Mouse (Mus musculus): ENCODE results near the gene Prox1. TPM values are rescaled to one million over a fixed set of nuclear protein-coding genes. Genes with fewer than 3 reads are reported as not detected.
A peak's percentile ranks its signal among the peaks of the same experiment; 100 is the strongest.

Prox1 gene
- total RNA-seq (2017): 0.05 TPM in 1 of 2 replicates, not detected in the other

DNA sequence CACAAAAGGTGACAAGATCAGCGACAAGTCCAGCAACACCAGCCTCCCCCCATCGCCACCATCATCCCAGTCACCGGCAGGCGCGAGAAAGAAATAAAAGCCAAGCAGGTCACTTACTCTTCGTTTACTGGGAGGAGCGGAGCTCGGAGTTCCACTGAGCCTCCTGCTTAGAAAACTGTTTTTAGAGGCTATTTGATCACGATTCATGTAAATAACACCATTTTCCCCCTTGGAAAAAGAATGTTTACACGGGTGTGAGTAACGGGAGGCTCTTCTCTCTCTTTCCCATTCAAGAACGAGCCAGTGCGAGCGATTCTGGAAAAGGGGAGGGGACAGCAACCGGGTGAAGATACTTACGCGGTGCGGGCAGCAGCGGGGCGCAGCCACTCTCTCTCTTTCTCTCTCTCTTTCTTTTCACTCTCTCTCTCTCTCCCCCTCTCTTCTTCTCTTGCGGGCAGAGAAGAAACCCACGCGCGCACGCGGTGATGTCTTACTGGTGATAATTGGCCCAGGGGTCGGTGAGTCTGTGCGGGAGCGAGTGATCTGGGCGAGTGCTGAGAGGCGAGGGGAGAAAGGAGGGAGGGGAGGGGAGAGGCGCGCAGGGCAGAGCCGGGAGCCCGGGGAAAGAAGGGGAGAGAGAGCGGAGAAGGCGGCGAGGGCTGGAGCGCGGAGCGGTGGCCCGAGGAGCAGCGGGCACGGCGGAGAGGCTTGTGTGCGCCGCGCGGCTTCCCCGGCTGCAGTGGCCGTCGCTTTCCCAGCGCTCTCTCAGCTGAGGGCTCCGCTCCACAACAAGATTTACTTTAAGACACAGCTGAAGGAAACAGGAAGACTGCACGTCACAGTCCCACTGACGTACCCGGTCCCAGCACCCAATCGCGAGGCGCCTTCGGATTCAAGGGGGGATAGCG, at the start of gene Prox1:
Prox1 (minus strand) TSS at position 804 of the 908 bp plus-strand sequence.
- ATAC-seq (replicated peaks; ENCODE audit: low read depth, poor library complexity, severe bottlenecking): peak; percentile 50

DNA sequence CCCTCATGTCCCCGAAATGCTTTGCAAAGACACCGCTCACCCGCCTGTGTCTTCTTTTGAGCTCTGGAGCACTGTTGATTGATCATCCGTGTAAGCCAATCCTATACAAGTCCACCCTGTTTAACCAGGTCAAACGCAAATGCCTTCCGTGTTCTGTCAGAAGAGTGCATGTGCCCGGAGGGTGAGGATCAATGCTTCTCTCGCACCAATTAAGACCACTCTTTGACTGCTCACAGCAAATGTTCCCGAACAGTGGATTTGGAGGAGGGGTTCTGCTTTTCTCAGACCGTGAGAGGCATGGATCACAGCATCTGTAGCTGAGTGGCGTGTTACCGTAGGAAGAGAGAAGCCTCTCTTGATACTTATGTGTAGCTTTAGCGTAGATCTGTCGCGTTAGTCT, 46.1 kb upstream of the Prox1 start:
- no peak for ATAC-seq (replicated peaks; ENCODE audit: low read depth, poor library complexity, severe bottlenecking)

DNA sequence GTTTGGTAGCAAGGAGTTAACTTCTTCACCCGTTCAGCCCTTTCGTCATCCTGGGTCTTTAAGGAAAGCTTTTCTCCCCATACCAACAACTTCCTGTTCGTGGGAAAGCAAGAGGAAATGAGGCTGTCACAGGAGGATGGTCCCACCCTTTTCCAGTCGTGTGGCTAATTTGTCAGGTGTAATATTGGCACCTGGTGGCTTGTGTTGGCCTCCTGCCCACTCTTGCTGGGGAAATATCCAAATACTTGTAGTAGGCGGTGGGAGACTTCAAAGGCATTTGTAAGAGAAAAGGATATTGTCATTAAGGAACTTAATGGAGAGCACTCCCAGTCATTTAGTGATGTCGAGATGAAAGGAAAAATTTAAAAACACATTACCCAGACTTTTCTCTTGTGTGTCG, 44.1 kb upstream of the Prox1 start:
- ATAC-seq (replicated peaks; ENCODE audit: low read depth, poor library complexity, severe bottlenecking): no peak

DNA sequence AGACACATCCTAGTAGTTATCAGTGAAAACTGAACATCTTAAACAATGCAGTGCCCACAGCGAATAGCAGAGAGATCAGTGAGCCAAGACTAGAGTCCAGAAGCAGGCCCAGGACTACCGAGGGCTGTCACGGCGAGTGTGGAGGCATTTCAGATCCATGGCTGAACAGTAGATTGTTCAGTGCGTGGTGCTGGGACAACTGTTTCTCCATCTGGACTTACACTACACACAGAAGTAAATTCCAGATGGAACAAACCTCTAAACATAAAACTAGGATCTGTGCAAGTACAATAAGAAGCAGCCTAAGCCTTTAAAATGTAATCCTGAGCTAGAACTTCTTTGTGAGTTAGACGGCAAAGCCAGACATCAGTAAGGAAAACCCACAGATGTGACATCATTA, 42.7 kb upstream of the Prox1 start:
- ATAC-seq (replicated peaks; ENCODE audit: low read depth, poor library complexity, severe bottlenecking): no peak

DNA sequence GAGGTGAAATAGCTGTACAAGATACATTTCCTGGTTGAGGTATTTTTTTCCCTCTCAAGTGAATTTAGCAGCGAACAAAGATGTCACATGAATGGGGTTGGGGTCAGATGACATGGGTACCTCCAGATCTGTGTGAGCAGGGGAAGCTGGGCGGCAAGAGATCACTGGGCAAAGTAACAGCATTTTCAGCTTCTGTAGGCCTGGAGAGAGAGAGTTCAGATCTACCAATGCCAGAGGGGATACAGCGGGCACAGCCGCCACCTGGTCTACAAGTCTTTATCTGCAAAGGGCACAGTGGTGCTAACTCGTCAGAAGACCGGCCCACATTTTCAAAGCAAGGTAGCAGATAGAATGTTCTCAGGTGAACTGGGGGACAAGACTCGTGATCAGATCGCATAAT, 36.7 kb upstream of the Prox1 start:
- ATAC-seq (replicated peaks; ENCODE audit: low read depth, poor library complexity, severe bottlenecking): no peak

DNA sequence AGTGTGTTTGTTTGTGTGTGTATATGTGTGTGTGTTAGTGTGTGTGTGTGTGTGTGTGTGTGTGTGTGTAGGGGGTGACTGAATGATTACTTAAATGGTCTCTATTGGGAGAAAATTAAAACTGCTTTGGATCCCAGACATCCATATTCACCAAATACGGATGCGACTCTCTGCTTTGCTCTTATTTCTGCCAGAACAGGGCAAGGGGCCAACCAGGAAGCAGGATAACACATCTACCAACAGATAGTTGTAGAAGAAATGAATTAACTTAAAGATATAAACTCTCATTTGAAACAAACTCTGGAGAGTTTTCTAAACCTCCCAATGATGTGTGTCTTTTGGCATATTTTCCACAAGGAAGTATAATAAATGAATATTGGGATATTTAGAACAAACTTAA, 35.2 kb upstream of the Prox1 start:
- ATAC-seq (replicated peaks; ENCODE audit: low read depth, poor library complexity, severe bottlenecking): no peak

DNA sequence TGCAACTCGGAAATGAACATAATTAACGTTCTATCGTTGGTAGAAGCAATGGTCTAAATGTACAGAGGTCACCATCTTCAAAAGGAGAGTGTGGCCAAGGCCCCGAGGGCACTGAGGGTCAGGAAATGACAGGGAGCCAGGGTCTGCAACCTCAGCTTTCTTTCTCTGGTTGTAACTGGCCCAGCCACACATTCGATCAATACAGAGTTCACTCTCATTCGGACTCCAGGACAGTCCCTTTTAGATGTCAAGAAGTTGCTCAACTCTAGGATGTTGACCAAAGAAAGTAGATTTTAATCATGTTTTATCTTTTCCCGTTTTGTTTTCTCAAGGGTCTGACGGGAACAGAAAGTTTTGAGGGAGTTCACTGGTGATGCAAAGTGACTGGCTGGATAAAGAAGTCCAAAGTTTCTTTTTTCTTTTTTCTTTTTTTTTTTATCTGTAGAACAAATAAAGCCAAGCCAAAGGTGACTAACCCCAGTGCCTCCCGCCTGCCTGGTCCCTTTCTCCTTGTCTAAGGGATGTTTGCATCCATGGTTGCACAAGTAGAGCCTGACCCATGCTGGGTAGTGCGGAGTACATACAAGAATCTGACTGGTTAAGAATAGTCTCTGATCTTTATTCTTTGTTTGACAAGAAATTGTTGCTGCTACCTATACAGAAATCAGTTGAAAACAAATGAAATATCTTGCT, 34.0 kb upstream of the Prox1 start:
- ATAC-seq (replicated peaks; ENCODE audit: low read depth, poor library complexity, severe bottlenecking): no peak

DNA sequence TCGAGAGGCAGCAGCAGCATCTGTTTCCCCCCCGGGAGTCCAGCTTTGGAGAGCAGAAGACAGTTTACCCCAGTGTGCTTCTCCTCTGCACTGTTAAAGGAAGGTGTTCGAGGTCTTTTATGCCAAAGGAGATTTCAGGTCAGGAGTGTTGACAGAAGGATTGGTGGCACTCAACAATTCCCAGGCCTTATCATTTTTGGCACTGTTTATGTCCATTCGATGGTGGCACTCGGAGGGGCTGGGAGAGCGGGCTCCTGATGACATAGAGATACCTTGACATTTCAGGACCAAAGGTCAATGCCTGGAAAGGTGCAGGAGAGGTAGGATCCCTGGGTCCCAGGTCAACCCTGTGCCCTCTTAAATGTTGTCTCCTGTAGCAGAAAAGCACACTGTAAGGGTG, 31.2 kb upstream of the Prox1 start:
- ATAC-seq (replicated peaks; ENCODE audit: low read depth, poor library complexity, severe bottlenecking): no peak

DNA sequence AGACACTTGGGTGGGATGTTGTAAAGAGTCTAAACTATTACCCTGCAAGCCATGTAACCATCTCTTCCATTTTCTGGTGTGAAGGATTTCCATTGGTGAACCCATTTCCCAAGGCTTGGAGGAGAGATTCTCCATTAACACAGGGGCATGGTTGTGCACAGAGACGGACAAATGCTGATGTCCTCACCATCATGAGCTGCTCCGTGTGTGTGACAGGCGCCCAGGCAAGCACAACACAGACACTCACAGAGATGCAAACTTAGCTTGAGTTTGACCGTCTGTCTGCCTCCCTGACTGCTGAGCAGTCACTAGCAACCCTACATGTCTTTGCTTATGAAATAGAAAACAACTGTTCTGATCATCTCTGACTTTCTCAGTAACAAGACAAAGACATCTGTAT, 30.5 kb upstream of the Prox1 start:
- ATAC-seq (replicated peaks; ENCODE audit: low read depth, poor library complexity, severe bottlenecking): no peak

DNA sequence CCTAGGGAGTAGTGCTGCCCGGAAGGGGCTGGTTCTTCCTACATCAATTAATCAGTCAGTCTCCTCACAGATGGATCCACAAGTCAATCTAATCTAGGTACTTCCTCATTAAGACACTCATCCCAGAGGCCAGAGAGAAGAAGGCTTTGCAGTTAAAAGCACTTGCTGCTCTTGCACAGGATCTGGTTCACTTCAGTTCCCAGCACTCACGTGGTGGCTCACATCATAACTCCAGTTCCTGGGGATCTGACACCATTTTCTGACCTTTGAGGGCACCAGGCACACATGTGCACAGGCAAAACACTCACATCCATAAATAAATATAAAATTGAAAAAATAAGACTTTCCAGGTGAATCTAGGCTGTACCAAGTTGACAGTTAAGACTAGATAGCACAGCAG, 27.7 kb upstream of the Prox1 start:
- ATAC-seq (replicated peaks; ENCODE audit: low read depth, poor library complexity, severe bottlenecking): no peak

DNA sequence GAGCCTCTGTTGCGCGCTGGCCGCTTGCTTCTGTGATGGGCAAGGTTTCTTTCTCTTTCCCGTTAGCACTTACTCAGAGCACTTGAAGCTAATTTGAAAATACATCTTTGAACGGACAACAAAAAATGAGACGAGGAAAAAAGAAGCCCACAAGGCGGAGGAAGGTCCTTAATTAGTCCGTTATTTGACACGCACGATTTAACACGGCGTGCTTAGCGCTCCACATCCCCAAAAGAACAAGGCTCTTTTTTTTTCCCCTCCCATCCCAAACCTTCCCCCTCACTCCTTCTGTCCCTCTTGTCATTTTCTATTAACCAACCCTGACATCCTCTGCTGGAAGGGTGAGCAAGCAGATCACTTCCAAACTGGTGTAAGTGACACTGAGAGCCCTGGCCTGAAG, 21.5 kb upstream of the Prox1 start:
- no peak for ATAC-seq (replicated peaks; ENCODE audit: low read depth, poor library complexity, severe bottlenecking)

DNA sequence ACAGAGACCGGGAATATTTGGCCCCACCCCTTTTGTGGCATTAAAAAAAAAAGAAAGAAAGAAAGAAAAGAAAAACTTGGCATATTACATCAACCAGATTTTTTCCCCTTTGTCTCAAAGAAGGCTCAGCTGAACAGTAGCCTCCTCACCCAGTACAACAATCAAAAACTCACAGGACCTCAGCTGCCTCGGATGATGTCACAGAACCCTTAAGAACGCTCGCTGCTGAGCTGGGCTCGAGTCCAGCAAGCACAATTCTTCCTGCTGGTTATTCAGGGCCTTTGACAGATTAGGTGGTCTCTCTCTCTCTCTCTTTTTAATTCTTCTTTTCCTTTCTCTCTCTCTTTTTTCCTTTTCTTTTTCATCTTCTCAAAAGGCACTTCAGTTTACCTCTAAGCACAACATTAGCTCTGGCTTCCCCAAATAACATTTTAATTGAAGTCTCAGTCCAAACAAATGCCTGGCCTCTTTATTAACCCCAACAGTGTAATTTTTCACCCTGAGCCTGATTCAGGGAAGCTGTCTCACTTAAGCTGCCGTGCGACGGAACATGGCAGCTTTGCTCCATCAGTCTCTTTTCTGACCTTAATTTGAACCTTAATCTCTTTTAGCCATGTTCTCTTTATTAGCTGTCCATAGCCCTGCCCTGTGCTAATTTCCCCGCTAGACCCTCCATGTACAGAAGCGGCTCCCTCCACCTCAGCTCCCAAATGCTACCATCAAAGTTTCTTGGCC, 19.9 kb upstream of the Prox1 start:
- ATAC-seq (replicated peaks; ENCODE audit: low read depth, poor library complexity, severe bottlenecking): no peak

DNA sequence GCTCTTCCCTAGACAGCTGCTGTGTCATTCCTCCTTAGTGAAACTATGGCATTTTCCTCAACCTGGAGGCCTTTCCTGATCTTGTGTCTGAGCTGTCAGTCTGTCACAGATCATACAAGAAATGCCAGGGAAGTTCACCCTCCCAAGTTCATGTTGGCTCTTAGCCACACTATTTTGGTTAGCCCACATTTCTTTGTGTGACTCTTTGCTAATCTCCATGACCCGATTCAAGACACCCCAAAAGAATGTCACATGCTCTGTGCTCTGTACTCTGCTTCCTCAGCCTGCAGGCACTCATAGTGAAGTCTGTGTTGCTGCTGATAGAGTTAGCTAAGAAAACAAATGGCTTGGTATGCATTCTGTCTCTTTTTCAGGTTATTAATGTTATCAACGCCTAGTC, 18.6 kb upstream of the Prox1 start:
- ATAC-seq (replicated peaks; ENCODE audit: low read depth, poor library complexity, severe bottlenecking): no peak

DNA sequence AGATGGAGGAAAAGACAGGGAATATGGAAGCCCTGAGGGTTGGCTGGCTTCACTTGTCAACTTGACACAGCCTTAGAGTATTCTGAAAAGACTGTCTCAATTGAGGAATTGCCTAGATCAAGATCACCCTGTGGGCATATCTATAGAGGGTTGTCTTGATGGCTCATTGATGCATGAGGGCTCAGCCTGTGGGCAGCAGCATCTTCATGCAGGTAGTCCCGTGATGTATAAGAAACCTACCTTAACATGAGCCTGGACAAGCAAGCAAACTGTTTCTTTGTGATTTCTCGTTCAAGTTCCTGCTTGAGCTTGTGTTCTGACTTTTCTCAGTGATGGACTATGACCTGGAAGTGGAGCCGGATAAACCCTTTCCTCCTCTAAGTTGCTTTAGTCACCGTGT, 15.8 kb upstream of the Prox1 start:
- no peak for ATAC-seq (replicated peaks; ENCODE audit: low read depth, poor library complexity, severe bottlenecking)

DNA sequence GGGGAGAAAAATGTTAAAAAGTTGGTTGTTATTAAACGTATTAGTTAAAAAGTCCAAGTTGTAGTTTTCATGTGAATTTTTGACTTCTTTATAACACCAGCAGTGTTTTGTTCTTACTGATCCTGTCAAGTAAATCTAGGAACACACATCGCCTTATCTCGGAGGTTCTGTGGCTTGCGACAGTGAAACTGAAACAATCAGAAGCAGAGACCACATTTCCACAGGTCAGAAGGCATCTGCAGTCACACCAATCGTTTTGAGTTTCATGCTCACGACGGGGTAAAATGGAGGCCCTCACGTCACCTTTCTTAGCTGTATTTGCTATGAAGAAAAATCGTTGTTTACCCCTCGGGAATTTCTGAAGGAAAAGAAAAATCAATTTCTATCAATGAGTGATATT, 14.8 kb upstream of the Prox1 start:
- ATAC-seq (replicated peaks; ENCODE audit: low read depth, poor library complexity, severe bottlenecking): no peak

DNA sequence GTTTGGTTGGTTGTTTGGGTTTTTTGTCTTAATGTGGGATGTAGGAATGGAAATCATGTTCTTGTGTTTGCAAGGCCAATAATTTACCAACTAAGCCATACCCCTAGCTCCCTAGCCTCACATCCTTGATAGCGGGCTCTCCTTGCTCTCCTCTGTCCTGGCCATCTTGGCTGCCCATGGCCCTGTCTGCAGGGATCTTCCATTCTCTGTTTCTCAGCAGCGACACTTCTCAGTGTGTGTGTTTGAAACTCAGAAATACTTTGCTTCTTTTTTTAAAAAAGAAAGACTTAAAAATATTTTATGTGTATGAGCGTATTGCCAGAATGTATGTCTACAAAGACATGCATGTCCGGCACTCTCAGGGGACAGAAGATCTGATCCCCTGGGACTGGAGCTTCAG, 13.1 kb upstream of the Prox1 start:
- ATAC-seq (replicated peaks; ENCODE audit: low read depth, poor library complexity, severe bottlenecking): no peak

DNA sequence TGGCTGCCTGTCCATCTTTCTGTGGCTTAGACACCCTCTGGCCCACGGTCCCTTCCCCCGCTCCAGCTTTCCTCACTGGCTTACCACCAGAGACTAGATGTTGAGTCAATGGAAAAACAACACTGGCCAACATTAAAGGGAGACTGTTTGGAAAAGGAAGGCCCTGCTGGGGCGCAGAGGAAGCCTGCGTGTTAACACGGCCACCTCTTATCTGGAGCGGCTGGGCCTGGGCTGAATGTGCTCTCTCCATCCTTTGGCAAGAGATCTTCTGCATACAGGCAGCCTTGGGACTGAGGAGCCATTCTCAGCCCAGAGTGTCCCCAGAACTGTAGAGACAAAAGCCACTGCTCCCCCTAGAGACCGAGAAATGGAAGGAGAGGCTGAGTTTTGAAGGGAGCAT, 11.3 kb upstream of the Prox1 start:
- no peak for ATAC-seq (replicated peaks; ENCODE audit: low read depth, poor library complexity, severe bottlenecking)

DNA sequence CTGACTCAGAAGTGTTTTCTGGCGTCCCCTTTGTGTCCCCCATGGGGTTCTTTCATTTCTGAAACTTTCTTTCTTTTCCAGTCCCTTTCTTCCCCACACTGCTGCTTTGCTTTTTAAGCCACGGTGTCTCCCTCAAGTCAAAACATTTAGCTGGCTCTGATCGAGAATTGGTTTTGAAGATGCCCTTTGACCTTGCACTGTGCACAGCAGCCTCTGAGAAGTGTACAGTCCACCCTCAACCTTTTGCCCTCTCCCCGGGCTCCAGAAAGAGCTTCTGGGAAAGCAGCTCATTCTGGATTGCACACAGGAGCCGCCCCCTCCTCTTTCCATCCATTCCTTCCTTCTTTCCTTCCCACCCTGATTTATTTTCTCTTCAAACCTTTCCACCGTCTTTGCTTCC, 10.3 kb upstream of the Prox1 start:
- ATAC-seq (replicated peaks; ENCODE audit: low read depth, poor library complexity, severe bottlenecking): no peak

DNA sequence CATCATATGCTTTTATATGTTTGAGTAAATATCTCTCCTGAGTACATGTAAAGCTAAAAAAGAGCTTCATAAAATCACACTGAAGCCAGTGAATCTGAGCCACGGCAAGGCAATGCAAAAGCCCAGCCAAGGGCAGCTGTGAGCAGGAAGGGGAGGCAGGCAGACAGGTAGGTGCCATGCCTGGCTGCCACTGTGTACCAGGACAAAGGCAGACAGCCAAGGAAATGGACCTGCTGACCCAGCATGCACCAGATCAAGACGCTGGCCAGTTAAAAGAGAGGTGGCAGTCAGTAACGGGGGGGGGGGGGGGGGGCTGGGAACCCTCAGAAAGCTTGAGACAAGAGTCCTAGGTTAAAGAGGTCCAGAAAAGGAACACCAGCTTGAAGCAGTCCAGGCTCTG, 6.4 kb upstream of the Prox1 start:
- no peak for ATAC-seq (replicated peaks; ENCODE audit: low read depth, poor library complexity, severe bottlenecking)

DNA sequence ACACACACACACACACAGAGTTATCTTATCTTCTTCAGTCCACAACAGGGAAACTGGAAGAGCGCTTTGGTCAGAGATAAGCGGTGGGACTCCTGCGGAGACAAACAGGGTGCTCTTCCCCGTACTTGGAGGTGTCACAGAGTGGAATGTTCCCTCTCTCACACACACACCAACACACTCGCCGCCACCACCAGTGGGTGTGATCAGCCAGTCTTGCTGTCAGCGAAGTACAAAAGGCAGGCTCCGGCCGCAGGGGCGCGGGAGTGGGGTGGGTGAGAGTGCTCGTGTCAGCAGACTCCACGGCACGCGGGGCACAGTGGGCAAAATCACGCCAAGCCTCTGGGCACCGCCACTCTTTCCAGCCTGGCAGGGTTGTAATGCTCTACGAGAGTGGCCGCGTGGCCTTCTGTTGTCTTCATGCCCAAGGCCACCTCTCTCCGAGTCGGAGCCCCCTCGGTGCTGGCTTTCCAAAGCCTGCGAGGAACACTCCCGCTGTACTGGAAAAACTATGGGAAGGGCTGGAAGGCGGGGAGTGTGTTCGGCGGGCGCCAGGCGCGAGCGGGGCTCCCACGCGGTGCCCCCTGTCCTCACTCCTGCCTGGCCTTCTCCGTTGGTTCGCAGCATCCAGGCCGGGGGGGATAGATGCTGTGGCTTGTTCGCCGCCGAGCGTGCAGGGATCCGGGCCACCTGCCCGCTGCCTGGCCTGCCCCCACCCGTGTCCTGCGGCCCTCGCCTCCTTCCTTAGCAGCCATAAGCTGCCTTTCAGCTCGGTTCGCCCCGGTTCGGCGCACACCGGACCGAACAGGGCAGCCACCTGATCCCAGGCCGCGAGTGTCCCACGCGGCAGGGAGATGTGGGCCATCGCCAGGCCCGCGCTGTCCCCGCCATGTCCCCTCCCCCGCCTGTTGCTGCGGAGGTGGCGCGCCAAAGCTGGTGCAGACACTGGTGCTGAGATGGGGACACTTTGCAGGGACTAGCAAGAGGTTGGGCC, 4.5 kb upstream of the Prox1 start:
- ATAC-seq (replicated peaks; ENCODE audit: low read depth, poor library complexity, severe bottlenecking): peak; percentile 31; the same call in 1 of the 2 replicates

All from common myeloid progenitor, adult 5-6 weeks (primary cell).